Mouse (Mus musculus): ENCODE results near the gene Zfp341. TPM values are rescaled to one million over a fixed set of nuclear protein-coding genes. Genes with fewer than 3 reads are reported as not detected.

The Zfp341 gene
- 1 to 10 TPM; 2.9 to 4.4 (median 4.0) TPM for total RNA-seq (2022)

DNA sequence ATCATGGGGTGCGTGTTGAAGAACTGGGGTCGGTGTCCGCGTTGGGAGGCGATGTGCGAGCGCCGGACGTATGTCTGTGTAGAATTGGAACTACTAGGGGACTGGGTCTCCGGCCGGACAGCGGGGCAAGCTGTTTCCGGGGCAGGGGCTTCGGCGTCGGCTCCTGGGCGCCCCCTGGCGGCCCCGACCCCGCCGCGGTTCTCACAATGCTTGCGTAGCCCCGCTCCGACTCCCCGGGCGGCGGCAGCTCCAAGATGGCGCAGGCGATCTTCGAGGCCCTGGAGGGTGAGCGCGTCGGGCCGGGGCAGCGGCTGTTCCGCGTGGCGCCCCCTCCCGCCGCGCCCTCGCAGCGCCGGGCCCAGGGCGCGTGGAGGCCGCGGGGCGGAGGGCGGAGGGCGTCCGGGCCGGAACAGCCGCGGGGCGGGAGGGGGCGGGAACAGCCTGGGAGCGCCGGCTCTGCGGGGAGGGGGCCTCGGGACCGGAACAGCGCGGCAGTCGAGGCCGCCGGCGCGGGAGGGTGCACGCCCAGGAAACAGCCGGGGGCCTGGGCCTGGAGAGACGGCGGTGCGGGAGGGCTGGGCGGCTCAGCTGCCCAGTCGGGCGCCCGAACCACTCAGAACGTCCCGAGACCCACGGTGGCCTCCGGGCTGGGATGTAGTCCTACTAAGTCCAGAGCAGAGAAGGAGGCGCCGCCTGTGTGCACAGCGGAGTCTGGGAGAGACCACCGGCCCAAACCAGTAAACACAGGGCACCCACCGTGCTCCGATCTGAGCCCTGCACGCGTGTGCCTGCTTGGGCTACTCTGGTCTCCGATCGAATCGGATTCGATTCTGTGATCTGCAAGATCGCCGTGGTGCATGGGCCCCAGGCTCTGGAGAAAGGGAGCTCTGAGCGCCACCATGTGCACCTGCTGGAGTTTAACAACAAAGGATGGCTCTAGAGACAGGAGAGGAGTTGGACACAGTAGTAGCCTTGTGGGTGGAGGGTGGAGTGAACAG, at the start of gene Zfp341, which contains the start of gene 4930519P11Rik:
Zfp341 (plus strand) TSS at position 180 of the 998 bp plus-strand sequence.
4930519P11Rik (minus strand) TSS at position 320 of the 998 bp plus-strand sequence.
- DNase-seq = peak; percentile 82

DNA sequence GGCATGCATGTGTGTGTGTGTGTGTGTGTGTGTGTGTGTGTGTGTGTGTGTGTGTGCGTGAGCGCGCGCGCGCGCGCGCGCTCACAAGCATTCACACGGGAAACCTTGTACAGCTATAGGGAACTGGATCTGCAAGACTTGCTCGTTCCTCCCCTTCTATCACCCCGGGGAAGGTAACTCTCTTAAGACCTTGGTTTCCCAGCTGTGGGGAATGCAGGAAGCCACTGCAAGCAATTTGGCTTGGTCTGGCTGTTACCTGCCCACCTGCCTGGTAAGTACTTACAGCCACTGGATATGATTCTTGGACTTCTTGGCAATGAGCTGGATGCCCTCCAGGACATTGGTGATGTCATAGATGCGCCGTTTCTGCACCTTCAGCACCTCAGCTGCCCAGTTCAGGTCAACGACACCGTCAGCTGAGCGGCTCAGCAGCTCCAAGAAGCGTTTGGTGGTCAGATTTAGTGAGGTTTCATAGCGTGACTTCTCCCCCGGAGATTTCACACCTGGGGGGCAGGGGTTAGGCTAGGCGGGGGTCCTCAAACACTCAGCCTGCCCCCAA, 49.4 kb upstream of the Zfp341 start:
- no peak for DNase-seq

DNA sequence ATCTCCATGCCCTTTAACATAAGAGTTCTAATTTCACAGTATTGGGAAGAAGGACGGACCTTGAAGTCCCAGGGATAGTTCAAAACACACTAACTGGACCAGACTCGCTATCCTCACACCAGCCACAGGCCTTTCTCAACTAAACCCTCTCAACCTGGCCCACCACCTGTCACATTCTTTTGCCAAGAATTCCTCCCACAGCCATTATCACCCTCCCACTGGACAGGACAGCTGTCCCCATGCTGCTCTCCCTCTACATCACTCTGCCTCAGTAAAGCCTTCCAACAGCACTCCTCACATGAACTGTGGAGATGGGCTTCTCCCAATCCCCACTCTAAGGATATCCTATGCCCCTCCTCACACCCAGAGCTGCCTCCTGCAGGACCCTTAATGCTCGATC, 47.5 kb upstream of the Zfp341 start:
- DNase-seq = no peak

DNA sequence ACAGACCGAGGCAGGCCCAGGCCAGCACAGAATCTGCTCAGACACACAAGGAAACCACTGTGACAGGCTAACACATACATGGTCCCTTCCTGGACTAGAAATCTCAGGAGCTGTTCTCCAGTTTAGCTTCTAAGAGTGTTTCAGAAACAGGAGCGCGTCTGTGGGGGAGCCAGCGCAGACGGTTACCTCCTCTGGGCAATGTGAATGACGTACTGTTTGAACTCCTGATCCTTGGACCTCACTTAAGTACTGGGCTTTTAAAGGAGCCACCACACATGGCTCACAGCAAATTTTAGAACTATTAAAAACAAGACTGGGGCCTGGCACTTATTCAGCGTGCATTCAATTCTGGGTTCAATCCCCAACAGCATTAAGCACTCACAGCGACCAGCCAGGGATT, 46.5 kb upstream of the Zfp341 start:
- no peak for DNase-seq

DNA sequence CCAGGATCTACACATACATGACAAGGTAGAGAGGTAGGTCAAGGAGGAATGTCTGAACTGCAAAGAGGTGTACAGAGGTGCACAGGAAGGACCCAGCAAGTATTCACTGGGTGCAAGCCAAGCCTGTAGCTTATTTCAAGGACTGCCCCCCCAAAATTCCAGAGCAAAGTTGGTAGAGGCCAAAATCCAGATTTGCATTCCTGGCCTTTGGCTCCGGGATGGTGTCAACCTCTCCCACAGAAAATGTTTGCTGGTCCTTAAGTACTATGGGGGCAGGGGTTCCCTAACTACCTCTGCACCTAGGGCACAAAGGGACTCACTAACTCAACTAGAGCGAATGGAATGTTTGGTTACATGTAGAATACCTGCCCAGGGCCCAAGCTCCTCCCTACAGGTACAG, 45.3 kb upstream of the Zfp341 start:
- no peak for DNase-seq

DNA sequence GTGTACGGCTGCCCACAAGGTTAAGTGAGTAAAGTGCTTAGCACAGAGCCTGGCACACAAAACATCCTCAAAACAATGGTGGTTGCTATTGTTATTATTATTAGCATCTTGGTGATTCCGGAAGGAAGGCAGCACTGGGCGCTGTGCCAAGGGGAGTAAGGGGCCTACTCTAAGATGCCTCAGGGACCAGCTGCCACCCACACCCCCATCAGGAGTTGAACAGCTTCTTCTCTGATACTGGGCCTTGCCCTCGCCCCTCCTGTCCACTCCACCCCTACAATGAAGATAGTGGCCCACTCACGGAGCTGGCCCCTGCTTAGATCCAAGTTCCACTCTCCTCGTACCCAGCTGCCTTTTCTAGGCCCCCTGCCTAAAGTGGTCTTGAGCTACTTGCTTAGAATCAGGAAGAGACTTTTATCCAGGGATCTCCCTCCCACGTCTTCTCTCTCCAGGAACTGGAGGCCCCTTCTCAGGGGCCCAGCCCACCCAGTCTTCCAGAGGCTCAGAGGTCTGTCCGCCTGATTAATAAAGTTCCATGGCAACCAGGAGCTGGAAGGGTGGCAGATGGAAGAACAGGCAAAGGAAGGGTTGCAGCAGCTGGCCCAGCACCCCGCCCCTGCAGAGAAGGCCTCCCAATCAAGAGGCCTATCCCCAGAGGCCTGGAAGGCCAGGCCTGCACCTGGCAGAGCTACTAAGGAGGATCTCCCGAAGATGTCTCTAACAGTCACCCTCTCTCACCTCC, 44.6 kb upstream of the Zfp341 start:
- DNase-seq = peak; percentile 23

DNA sequence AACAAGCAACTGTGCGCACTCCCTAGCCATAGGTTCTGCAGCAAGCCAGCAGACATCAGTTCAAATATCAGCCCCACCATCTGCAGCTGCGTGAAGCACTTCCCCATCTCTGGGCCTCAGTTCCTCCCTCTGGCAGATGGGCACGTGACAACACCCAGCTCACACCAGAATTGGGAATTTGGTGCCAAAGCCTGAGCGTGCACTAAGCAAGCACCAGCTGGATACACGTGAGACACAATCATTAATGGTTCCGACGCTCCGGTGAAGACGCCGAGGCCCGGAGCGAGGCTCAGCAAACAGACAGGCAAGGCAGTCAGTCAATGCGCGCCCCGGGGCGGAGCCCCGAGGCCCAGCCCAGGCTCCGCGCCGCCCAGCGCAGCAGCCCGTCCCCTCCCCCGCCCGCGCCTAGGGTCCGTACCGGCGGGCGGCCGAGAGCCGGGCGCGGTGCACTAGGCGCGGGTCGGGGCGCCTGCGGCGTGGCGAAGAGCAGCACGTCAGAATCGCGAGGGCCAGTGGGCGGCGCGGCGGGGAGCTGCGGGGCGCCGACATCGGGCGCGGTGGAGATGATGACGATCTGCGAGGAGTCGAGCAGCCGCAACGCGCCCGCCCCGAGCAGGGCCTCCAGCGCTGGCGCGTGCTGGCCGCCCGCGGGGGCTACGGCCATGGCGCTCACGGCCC, 43.9 kb upstream of the Zfp341 start:
- DNase-seq = peak; percentile 50

DNA sequence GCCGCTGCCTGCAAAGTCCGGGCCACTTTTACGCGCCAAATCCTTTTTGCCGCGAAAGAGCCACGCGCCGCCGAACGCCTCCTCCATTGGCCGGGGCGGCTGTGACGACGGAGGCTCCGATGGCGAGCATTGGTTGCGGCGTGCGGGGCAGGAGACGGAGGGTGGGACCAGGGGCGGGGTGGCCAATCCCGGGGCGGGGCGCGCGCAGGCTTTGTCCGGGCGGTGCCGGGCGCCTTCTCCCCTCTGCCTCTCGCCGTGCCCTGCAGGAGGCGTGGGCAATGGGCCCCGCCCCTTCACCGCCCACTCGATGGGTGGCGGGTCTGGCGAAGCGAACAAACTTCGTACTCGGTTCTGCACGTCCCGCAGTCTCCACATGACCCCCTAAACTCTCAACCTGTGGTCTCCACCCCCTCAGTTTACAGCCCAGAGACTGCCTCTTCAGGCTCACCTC, 43.2 kb upstream of the Zfp341 start, which contains the start of gene E2f1:
E2f1 (minus strand) TSS at position 57 of the 451 bp plus-strand sequence.
- peak; percentile 92 for DNase-seq

DNA sequence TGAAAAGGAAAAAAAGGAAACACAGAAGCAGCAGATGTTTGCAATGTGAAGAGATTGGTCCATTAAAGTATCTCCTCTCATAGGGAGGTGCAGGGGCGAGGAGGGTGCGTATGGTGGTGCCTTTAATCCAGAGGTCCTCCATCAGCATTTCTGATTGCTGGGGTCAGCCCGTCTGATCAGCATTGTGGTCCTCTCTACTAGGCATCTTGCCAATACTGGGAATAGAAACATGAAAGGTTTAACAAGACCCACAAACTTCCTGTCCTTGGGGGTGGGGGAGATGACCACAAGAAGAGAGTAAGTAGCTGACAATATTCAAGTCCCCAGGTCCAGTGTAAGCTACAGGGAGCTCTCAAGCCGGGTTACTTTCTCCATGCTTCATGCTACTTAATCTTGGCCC, 42.4 kb upstream of the Zfp341 start:
- DNase-seq = no peak

DNA sequence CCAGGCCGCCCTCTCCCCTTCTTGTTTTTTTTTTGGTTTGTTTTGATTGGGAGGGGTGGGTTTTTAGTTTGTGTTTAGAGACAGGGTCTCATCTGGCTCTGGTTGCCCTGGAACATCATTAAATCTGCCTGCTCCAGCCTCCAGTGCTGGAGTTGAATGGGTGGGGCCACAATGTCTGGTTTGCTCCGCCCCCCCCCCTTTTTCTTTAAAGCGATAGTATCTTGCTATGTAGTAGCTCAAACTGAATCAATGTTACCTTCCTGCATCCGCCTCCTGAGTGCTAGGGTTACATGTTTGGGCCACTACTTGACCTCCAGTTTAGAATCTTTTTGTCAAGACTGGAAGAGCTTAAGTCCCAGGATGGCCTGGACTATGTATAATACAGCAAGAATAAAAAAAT, 41.8 kb upstream of the Zfp341 start:
- no peak for DNase-seq

DNA sequence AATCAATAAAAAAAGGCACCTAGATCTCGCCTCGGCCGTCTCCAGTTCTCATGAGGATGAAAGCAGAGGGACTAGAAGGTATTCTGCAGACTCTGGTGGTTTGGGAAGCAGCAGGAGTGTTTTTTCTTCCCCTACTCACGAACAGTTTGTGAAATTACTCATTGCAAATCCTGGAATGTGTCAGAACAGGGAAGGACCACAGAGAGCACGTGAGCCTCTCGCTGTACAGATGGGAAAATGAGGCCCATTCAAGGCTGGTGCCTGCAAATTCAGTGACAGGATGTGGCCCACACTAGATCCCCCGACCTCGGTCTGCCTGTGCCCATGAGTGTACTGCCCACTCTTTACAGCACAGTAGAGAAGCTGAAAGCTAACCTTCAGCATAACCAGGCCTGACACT, 41.1 kb upstream of the Zfp341 start:
- no peak for DNase-seq

DNA sequence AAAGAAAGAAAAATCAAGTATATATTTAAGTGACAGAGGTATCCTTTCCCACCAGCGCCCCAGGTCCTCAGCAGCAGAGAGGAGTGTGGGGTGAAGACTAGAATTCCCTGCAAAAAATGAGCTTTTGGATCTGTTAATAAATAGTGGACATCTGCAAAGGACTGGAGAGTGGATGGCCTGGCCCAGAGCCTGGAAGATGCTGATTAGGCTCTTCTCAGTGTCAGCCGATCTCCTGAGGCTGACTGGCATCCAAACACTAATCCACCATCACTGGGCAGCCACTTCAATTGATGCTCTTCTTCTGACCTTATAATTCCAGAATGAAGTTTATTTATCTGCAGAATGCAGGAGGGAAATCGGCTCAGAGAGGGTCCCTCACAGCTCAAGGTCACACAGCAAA, 40.1 kb upstream of the Zfp341 start:
- DNase-seq = no peak

DNA sequence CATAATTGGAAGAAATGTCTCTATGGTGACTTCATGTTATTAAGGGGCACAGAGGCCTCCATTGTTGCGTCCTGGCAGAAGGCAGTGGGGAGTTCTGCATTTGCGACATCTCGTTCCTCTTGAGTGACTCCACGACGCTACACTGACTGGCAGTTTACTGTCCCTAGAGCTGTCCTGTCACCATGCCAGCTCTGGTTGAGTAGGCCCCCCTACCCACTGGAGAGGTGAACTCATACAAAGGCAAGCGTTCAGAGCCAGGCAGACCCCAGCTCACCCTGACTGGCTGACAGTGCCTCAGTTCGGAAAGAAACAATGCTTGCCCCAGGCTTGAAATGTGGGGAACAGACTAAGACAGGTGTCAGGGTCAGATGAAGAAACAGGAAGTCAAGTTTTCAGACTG, 38.8 kb upstream of the Zfp341 start:
- DNase-seq = no peak

DNA sequence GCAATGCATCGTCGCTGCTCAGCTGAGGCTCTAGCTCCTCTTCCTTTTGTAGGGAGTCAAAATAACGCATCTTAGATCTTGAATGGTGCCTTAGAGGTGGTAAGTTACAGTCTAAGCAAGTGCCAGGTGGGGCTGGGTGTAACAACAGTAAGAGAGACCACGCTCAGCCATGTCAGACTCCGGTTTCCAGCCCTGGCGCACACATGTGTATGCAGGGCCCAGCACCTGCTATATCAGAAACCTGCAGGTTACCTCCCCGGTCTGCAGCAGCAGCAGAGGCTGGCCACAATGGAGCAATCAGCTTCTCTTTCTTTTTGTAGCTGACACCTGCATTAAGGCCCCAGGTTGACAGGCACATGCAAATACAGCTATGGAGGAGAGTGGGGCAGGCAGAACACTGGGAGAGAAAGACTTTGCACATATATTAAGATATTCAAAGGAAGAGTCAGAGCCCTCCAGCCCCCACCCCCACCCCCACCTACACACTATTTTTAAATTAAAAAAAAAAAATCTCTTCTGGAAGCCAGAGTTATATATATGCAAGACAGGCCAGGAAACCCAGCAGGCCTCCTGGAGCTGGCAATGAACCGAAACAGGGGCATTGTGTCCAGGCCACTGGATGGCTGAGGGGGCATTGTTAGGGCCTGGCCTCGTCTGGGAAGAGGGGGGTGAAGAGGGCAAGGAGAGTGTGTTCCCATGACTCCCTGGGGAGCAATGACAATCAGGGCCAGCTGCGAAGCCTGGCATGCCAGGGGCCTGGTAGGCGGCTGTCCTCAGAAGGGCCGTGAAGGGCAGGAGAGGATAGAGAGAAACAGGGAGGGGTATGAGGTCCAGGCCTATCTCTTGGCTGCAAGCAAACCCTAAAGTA, 36.0 kb upstream of the Zfp341 start:
- DNase-seq = no peak

DNA sequence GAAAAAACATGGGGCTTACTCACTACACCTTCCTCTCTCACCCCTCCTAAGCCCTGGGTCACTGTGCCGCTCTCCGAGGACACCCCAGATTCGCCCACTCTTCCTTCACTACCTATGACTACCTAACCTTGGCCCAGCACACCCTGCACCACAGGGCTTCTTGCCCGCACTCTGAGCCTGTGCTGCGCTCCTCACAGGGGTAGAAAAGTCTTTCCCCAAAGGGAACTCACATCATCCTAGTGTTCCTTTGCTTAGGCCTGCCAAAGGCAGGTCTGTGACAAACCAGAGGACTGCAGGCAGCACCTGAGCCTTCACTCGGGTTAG, 35.4 kb upstream of the Zfp341 start:
- no peak for DNase-seq

DNA sequence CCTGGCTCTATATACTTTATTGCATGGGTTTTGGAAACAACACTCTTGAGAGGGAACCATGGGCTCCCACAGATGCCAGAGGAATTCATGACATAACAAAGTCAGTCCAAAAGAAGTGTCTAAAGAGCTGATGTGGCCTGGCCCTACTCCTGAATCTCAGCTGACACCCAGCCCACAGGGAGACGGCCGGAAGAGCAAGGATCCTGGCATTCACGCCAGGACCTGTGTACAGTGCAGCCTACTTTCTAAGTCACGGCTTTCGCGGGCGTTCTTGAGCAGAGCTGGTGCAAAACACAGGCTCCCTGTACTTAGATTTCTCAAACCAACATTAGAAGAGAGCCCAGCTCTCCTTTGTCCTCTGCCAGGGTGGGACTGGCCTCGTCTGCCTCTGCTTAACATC, 32.5 kb upstream of the Zfp341 start:
- DNase-seq = no peak

DNA sequence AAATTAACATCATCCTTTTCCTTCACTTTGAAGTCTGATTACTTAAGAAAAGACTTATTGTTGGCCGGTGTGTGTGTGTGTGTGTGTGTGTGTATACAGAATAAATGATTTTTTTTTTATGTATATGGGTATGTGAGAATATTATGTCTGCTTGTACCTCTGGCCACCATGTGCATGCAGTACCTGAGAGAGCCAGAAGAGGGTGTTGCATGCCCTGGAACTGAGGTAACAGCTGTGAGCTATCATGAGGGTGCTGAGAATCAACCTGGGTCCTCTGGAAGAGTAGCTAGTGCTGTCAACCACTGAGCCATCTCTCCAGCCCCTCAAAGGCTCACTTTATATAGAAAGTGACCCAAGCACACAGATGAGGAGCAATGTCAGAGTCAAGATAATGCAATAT, 31.7 kb upstream of the Zfp341 start:
- no peak for DNase-seq

DNA sequence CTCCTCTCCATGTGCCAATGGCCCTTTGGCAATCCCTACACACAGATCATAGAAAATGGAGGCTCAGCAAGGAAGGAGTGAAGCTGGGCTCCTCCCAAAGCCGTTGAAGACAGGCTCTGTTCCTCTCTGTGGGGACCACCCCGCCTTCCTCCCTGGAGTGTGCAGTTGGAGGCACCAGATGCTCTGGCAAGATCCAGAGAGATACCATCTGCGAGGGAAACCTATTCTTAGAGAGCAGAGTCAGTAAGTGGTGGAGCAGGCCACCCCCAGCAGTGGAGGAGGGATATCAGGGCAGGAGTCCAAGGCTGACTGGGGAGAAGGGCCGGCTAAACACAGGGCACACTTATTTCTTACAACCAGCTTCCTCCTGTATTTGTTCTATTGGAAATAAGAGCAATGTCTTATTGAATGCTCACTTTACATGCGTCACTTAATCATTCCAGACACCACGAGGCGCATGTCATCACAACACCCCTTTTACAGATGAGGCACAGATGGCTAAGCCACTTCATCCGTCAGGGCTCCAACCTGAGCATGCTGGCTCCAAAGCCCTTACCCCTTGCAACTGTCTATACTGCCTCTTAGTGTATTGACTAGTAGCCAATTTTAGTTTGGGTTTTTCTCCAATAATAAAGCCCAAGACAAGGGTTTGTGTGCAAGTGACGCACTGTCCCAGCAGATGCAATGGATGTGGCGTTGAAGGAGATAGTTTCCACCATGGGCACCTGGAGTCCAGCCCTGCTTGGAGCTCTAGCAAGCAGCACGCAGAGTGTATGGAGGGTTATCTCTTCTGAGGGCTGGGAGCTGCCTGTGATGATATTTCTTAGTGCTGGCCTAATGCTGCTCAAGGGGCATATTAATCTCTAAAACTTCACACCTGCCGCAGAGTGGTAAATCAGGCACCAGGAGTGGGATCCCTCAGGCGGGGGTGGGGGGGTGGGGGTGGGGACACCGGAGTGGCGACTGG, 28.9 kb upstream of the Zfp341 start:
- DNase-seq = no peak

DNA sequence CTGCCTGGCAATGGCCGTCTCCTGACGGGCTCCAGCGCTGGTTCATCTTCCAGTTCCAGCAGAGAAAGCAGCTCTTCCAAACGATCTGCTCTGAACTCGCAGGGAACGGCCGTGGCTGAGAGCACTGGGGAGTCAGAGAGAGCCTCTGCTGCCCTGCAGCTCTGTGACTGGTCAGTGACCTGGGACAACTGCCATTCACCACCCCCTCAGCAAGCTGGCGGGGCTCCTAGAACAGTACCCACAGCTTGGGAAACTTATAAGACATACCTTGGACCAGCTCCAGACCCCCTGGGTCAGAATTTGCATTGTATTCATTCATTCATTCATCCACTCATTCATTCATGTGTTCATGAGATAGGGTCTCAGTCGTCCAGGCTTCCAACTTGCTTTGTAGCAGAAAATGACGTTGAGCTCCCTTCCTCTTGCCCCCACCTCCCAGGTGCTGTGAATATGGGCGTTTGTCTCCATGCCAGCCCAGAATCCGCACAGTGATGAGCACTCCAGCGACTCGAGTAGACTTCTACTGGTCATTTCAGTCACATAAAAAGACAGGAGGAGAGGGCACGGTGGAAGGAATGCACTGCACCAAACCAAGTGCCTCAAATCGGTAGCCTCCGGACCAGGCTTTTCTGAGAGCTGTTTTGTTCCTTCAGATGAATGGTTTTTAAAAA, 28.0 kb upstream of the Zfp341 start:
- DNase-seq = no peak

DNA sequence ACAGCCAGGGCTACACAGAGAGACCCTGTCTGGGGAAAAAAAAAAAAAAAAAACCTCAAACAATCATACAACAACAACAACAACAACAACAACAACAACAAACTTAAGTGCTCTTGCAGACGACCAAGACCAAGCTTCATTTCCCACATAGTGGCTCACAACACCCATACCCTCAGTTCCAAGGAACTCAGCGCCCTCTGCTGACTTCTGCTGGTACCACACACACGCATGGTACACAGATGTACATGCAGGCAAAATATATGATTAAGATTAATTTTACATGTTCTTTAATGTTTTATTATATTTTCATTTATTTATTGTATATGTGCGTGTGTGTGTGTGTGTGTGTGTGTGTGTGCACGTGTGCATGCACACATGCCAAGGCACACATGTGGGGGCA, 26.7 kb upstream of the Zfp341 start:
- no peak for DNase-seq
